Mouse (Mus musculus) neural tube, embryonic 12.5 days (tissue): ENCODE data around the gene Gsdme. TPM values are rescaled to one million over a fixed set of nuclear protein-coding genes. Genes with fewer than 3 reads are reported as not detected.
A peak's percentile ranks its signal among the peaks of the same experiment; 100 is the strongest.

Experiments used
- ATAC-seq: fragments of 200-750 bp; cut with Nextera tagmentation; 2 replicates; pipeline ENCODE4 v1.8.0; 2017; ENCODE audit warnings: low read depth, mild to moderate bottlenecking, moderate TSS enrichment, moderate library complexity; ENCODE audit not compliant: low FRiP score
- H3K27ac ChIP-seq: fragments of 300-500 bp; sonication (generic); 2 replicates; pipeline ENCODE4 v1.5.1; 2016
- H3K27me3 ChIP-seq: fragments of 300-500 bp; sonication (generic); replicated peaks from 2 replicates; pipeline ENCODE4 v1.6.1; 2016; ENCODE audit warnings: mild to moderate bottlenecking
- H3K36me3 ChIP-seq: fragments of 300-500 bp; sonication (generic); 2 replicates; pipeline ENCODE4 v1.6.1; 2016; ENCODE audit warnings: mild to moderate bottlenecking
- H3K4me1 ChIP-seq: fragments of 300-500 bp; sonication (generic); 2 replicates; pipeline ENCODE4 v1.6.1; 2016
- H3K4me2 ChIP-seq: fragments of 300-500 bp; sonication (generic); replicated peaks from 2 replicates; pipeline ENCODE4 v1.6.1; 2016; ENCODE audit warnings: mild to moderate bottlenecking
- H3K4me3 ChIP-seq: fragments of 300-500 bp; sonication (generic); 2 replicates; pipeline ENCODE4 v1.5.1; 2016
- H3K9ac ChIP-seq: fragments of 300-500 bp; sonication (generic); 2 replicates; pipeline ENCODE4 v1.6.1; 2016; ENCODE audit warnings: mild to moderate bottlenecking
- H3K9me3 ChIP-seq: fragments of 300-500 bp; sonication (generic); 2 replicates; pipeline ENCODE4 v1.6.1; 2016; ENCODE audit warnings: mild to moderate bottlenecking
- WGBS: fragments of 180-500 bp; shearing (Covaris S2); methylation state at CpG from one replicate; pipeline ENCODE4 v1.1.7; 2016; 5-methylcytosine and 5-hydroxymethylcytosine counted together
- polyA plus RNA-seq: library from polyadenylated mRNA; unstranded; fragments of >200 nt; fragmentation: Nextera tagmentation; extraction: Ambion mirVana; gene quantifications from 2 replicates; pipeline ENCODE4 v1.2.1, GENCODE M21; 2016

Gene Gsdme
- polyA plus RNA-seq, 1 experiment from 2014 or later = 52.7 TPM

DNA sequence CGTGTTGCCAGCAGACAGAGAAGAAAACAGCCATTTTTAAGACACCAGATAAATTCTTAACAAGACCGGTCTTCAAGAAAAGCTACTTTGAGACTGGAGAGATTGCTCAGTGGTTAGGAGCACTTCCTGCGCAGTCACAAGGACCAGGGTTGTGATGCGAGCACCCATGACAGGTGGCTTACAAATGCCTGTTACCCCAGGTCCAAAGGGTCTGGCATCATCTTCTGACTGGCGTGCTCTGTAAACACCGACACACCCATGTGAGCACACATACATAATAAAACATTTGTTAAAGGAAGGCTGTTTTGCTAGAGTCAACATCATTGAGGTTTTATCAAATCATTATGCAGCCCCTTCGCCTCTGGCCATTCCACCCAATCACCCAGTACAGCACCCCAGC lies 16.0 kb upstream of the Gsdme start:
- Histone ChIP-seq H3K4me1 (no peaks in the 10 kb centered on the region), H3K27ac (no peak overlapping the region), H3K9ac (no peak overlapping the region), H3K36me3 (no peaks in the 10 kb centered on the region), H3K4me3 (no peak overlapping the region), H3K27me3 (no peaks in the 10 kb centered on the region), H3K9me3 (0 out of 2 replicates have a peak, but pooled peaks cover under 1% of the 10 kb centered on the region), H3K4me2 (no peak overlapping the region)
- ATAC-seq = no peak
- 92% methylated on average over 7 of the region's 7 CpGs for WGBS

GRCm38 (mm10) chr6:50273947-50274346 lies 10.3 kb upstream of the Gsdme start:
- H3K27ac ChIP-seq = no peak overlapping the region
- no peaks in the 10 kb centered on the region for H3K36me3 ChIP-seq
- H3K9me3 ChIP-seq = no peaks in the 10 kb centered on the region
- H3K9ac ChIP-seq = no peak overlapping the region
- no peak overlapping the region for H3K4me2 ChIP-seq
- WGBS = 79% methylated on average over 4 of the region's 4 CpGs
- no peak for ATAC-seq
- no peak overlapping the region for H3K4me3 ChIP-seq
- H3K27me3 ChIP-seq = no peaks in the 10 kb centered on the region
- H3K4me1 ChIP-seq = no peaks in the 10 kb centered on the region

GRCm38 (mm10) chr6:50273416-50273815 lies 9.8 kb upstream of the Gsdme start:
- ATAC-seq = no peak
- no peaks in the 10 kb centered on the region for H3K27me3 ChIP-seq
- no peak overlapping the region for H3K4me2 ChIP-seq
- H3K9ac ChIP-seq = no peak overlapping the region
- H3K9me3 ChIP-seq = no peaks in the 10 kb centered on the region
- H3K4me3 ChIP-seq = no peak overlapping the region
- 79% methylated on average over 1 of the region's 1 CpGs for WGBS
- no peaks in the 10 kb centered on the region for H3K36me3 ChIP-seq
- no peaks in the 10 kb centered on the region for H3K4me1 ChIP-seq
- H3K27ac ChIP-seq = no peak overlapping the region

GRCm38 (mm10) chr6:50262310-50262709 lies 1.4 kb downstream of the Gsdme start:
- Histone ChIP-seq H3K27me3 (no peaks in the 10 kb centered on the region), H3K27ac (no peak overlapping the region), H3K4me1 (peaks cover 15% of the 10 kb centered on the region), H3K4me2 (peak overlapping the region; percentile 77), H3K36me3 (no peaks in the 10 kb centered on the region), H3K9ac (peak overlapping the region; percentile 69), H3K9me3 (no peaks in the 10 kb centered on the region), H3K4me3 (peak overlapping the region; percentile 54; the same call in 1 of the 2 replicates)
- no peak for ATAC-seq
- WGBS = 28% methylated on average over 7 of the region's 7 CpGs

DNA sequence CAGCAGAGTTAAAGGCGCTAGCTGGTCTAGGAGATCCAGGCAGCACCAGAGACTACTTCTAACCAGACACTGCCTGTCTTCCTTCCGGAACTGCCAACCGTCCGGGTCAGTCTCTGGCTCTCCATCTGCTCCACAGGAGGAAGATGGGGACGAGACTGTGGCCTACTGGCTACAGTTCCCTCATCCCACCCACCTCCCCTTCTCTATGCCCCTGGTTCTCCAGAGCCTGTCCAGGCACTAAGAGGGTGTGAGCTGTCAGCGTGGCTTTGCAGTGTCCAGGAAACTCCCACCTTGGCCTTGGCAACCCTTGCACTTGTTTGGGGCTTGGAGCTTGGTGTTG lies 1.8 kb downstream of the Gsdme start:
- WGBS = 2% methylated on average over 6 of the region's 6 CpGs
- H3K27ac ChIP-seq = no peak overlapping the region
- peaks cover 15% of the 10 kb centered on the region for H3K4me1 ChIP-seq
- ATAC-seq = no peak
- no peaks in the 10 kb centered on the region for H3K27me3 ChIP-seq
- no peaks in the 10 kb centered on the region for H3K9me3 ChIP-seq
- H3K4me3 ChIP-seq = peak overlapping the region; percentile 54
- no peaks in the 10 kb centered on the region for H3K36me3 ChIP-seq
- peak overlapping the region; percentile 69 for H3K9ac ChIP-seq
- H3K4me2 ChIP-seq = peak overlapping the region; percentile 77

DNA sequence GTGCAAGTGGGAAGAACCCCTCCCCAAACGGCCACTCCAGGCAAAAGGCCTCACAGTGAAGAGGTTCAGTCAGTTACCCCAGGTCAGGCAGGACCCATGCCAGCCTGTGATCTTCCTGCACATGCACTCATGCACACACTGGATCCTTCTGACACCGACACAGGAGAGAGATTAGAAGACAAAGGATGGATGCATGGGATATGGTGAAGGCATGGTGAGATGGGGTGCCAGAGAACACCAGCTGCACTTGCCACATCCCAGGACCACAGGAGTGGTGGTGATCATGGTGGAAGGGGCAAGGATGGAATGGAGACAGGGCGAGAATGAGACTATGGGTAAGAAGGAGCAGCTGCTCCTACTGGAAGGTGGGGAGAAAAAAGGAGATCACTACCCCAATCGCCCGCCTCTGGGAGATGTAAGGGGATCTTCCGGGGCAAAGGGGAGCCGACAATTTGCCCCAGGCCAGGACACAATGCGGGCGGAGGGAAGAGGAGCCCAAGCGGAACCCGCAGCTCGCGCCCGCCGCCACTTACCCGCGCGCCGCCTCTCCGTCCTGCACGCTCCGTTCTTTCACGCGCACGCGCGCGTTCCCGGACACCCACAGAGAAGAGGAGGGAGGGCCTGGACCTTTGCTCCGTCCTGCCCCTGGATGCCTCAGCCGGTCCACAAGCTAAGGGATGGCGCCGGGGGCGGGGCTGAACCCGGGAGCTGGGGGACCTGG lies 2.3 kb downstream of the Gsdme start:
- Histone ChIP-seq H3K36me3 (no peaks in the 10 kb centered on the region), H3K4me3 (peak overlapping the region; percentile 54), H3K9me3 (no peaks in the 10 kb centered on the region), H3K9ac (peak overlapping the region; percentile 69), H3K4me1 (peaks cover 15% of the 10 kb centered on the region), H3K27me3 (no peaks in the 10 kb centered on the region), H3K4me2 (peak overlapping the region; percentile 77), H3K27ac (peak overlapping the region; percentile 0; the same call in 1 of the 2 replicates)
- peak; percentile 91 for ATAC-seq
- WGBS = 2% methylated on average over 35 of the region's 35 CpGs

GRCm38 (mm10) chr6:50255356-50255755 lies 8.3 kb downstream of the Gsdme start:
- H3K36me3 ChIP-seq = no peaks in the 10 kb centered on the region
- no peak overlapping the region for H3K27ac ChIP-seq
- no peaks in the 10 kb centered on the region for H3K9me3 ChIP-seq
- WGBS = 82% methylated on average over 5 of the region's 5 CpGs
- no peak overlapping the region for H3K9ac ChIP-seq
- H3K4me1 ChIP-seq = no peaks in the 10 kb centered on the region
- H3K27me3 ChIP-seq = no peaks in the 10 kb centered on the region
- no peak overlapping the region for H3K4me2 ChIP-seq
- no peak overlapping the region for H3K4me3 ChIP-seq
- no peak for ATAC-seq

- no peak for ATAC-seq
- H3K36me3 ChIP-seq = no peaks in the 10 kb centered on the region
- H3K9ac ChIP-seq = no peak overlapping the region
- no peaks in the 10 kb centered on the region for H3K9me3 ChIP-seq
- H3K4me1 ChIP-seq = no peaks in the 10 kb centered on the region
- 81% methylated on average over 10 of the region's 10 CpGs for WGBS
- H3K27ac ChIP-seq = no peak overlapping the region
- no peaks in the 10 kb centered on the region for H3K27me3 ChIP-seq
- no peak overlapping the region for H3K4me2 ChIP-seq
- no peak overlapping the region for H3K4me3 ChIP-seq
Measured at GRCm38 (mm10) chr6:50254723-50255184, 8.9 kb downstream of the Gsdme start.

- no peak overlapping the region for H3K4me3 ChIP-seq
- WGBS = 82% methylated on average over 5 of the region's 5 CpGs
- H3K36me3 ChIP-seq = no peaks in the 10 kb centered on the region
- no peaks in the 10 kb centered on the region for H3K27me3 ChIP-seq
- H3K4me2 ChIP-seq = no peak overlapping the region
- H3K9me3 ChIP-seq = no peaks in the 10 kb centered on the region
- no peak overlapping the region for H3K27ac ChIP-seq
- no peak overlapping the region for H3K9ac ChIP-seq
- ATAC-seq = no peak
- no peaks in the 10 kb centered on the region for H3K4me1 ChIP-seq
Measured at GRCm38 (mm10) chr6:50252690-50253089, 11.0 kb downstream of the Gsdme start.

DNA sequence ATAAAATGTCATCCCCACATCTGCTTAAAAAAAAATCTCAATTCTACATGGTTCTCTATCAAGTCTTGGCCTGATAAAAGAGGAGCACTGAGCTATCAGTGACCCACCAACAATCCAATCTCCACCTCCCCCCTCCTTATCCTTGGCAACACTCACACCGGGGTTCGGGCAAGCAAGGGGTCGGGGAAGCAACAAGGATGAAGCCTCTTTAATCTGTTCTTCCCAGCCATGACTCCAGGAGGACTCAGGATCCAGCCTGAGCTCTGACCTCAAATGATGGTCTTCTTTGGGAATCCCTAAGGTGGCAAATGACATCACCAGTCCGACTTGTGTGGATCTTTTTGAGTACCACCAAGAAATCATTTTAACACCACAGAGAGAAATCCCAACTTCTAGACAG lies 15.9 kb downstream of the Gsdme start:
- 92% methylated on average over 4 of the region's 4 CpGs for WGBS
- Histone ChIP-seq H3K9ac (no peak overlapping the region), H3K27ac (no peak overlapping the region), H3K36me3 (no peaks in the 10 kb centered on the region), H3K4me2 (no peak overlapping the region), H3K9me3 (no peaks in the 10 kb centered on the region), H3K27me3 (no peaks in the 10 kb centered on the region), H3K4me1 (no peaks in the 10 kb centered on the region), H3K4me3 (no peak overlapping the region)
- ATAC-seq = no peak

- Histone ChIP-seq H3K4me2 (no peak overlapping the region), H3K36me3 (no peaks in the 10 kb centered on the region), H3K4me1 (no peaks in the 10 kb centered on the region), H3K9me3 (no peaks in the 10 kb centered on the region), H3K27ac (no peak overlapping the region), H3K9ac (no peak overlapping the region), H3K4me3 (no peak overlapping the region), H3K27me3 (no peaks in the 10 kb centered on the region)
- no peak for ATAC-seq
- 86% methylated on average over 2 of the region's 2 CpGs for WGBS
Measured at GRCm38 (mm10) chr6:50247356-50247755, 16.3 kb downstream of the Gsdme start.

- no peaks in the 10 kb centered on the region for H3K4me1 ChIP-seq
- H3K27ac ChIP-seq = no peak overlapping the region
- no peak overlapping the region for H3K9ac ChIP-seq
- WGBS = 86% methylated on average over 4 of the region's 4 CpGs
- H3K4me2 ChIP-seq = no peak overlapping the region
- no peaks in the 10 kb centered on the region for H3K36me3 ChIP-seq
- no peaks in the 10 kb centered on the region for H3K27me3 ChIP-seq
- H3K9me3 ChIP-seq = no peaks in the 10 kb centered on the region
- ATAC-seq = no peak
- no peak overlapping the region for H3K4me3 ChIP-seq
Measured at GRCm38 (mm10) chr6:50244967-50245366, 18.7 kb downstream of the Gsdme start.

- H3K36me3 ChIP-seq = no peaks in the 10 kb centered on the region
- no peaks in the 10 kb centered on the region for H3K4me1 ChIP-seq
- ATAC-seq = no peak
- H3K9ac ChIP-seq = no peak overlapping the region
- no peak overlapping the region for H3K4me2 ChIP-seq
- H3K4me3 ChIP-seq = no peak overlapping the region
- WGBS = 67% methylated on average over 4 of the region's 4 CpGs
- H3K27me3 ChIP-seq = no peaks in the 10 kb centered on the region
- no peak overlapping the region for H3K27ac ChIP-seq
- no peaks in the 10 kb centered on the region for H3K9me3 ChIP-seq
Measured at GRCm38 (mm10) chr6:50244126-50244525, 19.5 kb downstream of the Gsdme start.
